Mouse (Mus musculus): ENCODE results near the gene Gm29609. TPM values are rescaled to one million over a fixed set of nuclear protein-coding genes. Genes with fewer than 3 reads are reported as not detected.

The Gm29609 gene
- total and polyA plus RNA-seq, 3 experiments, result 0.57 to 2.7 (median 1.2) TPM

- Histone ChIP-seq H3K9ac (ENCODE audit: insufficient read depth, low read depth) (no peak overlapping the region), H3K79me2 (replicated peaks; ENCODE audit: control insufficient read depth, extremely low read depth, insufficient read depth, poor library complexity, severe bottlenecking) (no peaks in the 10 kb centered on the region), H3K9me3 (replicated peaks; ENCODE audit: low read length) (no peaks in the 10 kb centered on the region), H3K4me2 (ENCODE audit: insufficient read depth, low read depth, poor library complexity, severe bottlenecking) (no peak overlapping the region), H3K27ac (ENCODE audit: insufficient read depth, low read depth) (no peak overlapping the region), H3K4me3 (replicated peaks in 1 of 3; ENCODE audit: low read depth in 2 of 3, low read length in 2 of 3, poor library complexity in 1 of 3) (no peak overlapping the region), H3K27me3 (replicated peaks) (no peaks in the 10 kb centered on the region), H3K4me1 (ENCODE audit: control insufficient read depth in 1 of 2, insufficient read depth in 2 of 2) (no peaks in the 10 kb centered on the region), H3K36me3 (replicated peaks in 1 of 2; ENCODE audit: control insufficient read depth in 1 of 2, insufficient read depth in 1 of 2, low read length in 1 of 2) (no peaks in the 10 kb centered on the region)
- in situ Hi-C loops (cut with MboI; ENCODE audit: low pct_ligation_motif_present, low pct_unique_long_range_greater_than_20kb, low sequenced_read_pairs) (no loop called here), dilution Hi-C loops (cut with MboI; ENCODE audit: extremely low pct_ligation_motif_present, extremely low pct_unique_long_range_greater_than_20kb, low sequenced_read_pairs) (no loop called here)
- TF ChIP-seq NRF1 (IDR thresholded peaks at IDR 0.05; ENCODE audit: low read depth, low read length) (no peak), ZKSCAN1 (IDR thresholded peaks at IDR 0.05; ENCODE audit: borderline replicate concordance, low read depth, low read length) (no peak), IRF4 (IDR thresholded peaks at IDR 0.05; ENCODE audit: low read depth, low read length) (no peak), BHLHE40 (IDR thresholded peaks at IDR 0.05; ENCODE audit: low read depth, low read length) (no peak), MEF2A (IDR thresholded peaks at IDR 0.05; ENCODE audit: borderline replicate concordance, low read depth, low read length) (no peak), RCOR1 (conservative IDR thresholded peaks at IDR 0.05; ENCODE audit: low read depth, low read length) (no peak), ZC3H11A (IDR thresholded peaks at IDR 0.05; ENCODE audit: low read depth, low read length) (no peak)
- DNase-seq (ENCODE audit: extremely low read depth), result no peak
Measured at GRCm38 (mm10) chr5:31226641-31227040, 46.9 kb upstream of the Gm29609 start.

GRCm38 (mm10) chr5:31222696-31223095 lies 43.0 kb upstream of the Gm29609 start:
- Histone ChIP-seq H3K36me3 (replicated peaks in 1 of 2; ENCODE audit: control insufficient read depth in 1 of 2, insufficient read depth in 1 of 2, low read length in 1 of 2) (no peaks in the 10 kb centered on the region), H3K9me3 (replicated peaks; ENCODE audit: low read length) (no peaks in the 10 kb centered on the region), H3K9ac (ENCODE audit: insufficient read depth, low read depth) (no peak overlapping the region), H3K4me2 (ENCODE audit: insufficient read depth, low read depth, poor library complexity, severe bottlenecking) (no peak overlapping the region), H3K27ac (ENCODE audit: insufficient read depth, low read depth) (no peak overlapping the region), H3K79me2 (replicated peaks; ENCODE audit: control insufficient read depth, extremely low read depth, insufficient read depth, poor library complexity, severe bottlenecking) (peaks cover 24% of the 10 kb centered on the region), H3K4me1 (ENCODE audit: control insufficient read depth in 1 of 2, insufficient read depth in 2 of 2) (peaks cover 0 to 7% of the 10 kb centered on the region in 2 experiments; a peak in 2 of 4 replicates), H3K4me3 (replicated peaks in 1 of 3; ENCODE audit: low read depth in 2 of 3, low read length in 2 of 3, poor library complexity in 1 of 3) (no peak overlapping the region), H3K27me3 (replicated peaks) (no peaks in the 10 kb centered on the region)
- in situ Hi-C loops (cut with MboI; ENCODE audit: low pct_ligation_motif_present, low pct_unique_long_range_greater_than_20kb, low sequenced_read_pairs) (no loop called here), dilution Hi-C loops (cut with MboI; ENCODE audit: extremely low pct_ligation_motif_present, extremely low pct_unique_long_range_greater_than_20kb, low sequenced_read_pairs) (no loop called here)
- TF ChIP-seq JUND (conservative IDR thresholded peaks at IDR 0.05; ENCODE audit: low read depth, low read length), result no peak
- TF ChIP-seq E2F4 (IDR thresholded peaks at IDR 0.05; ENCODE audit: insufficient replicate concordance, low read depth, low read length), result no peak
- DNase-seq (ENCODE audit: extremely low read depth), result no peak

- peaks cover 0 to 13% of the 10 kb centered on the region in 2 experiments; a peak in 2 of 4 replicates for H3K4me1 ChIP-seq (ENCODE audit: control insufficient read depth in 1 of 2, insufficient read depth in 2 of 2)
- no peaks in the 10 kb centered on the region for H3K27me3 ChIP-seq (replicated peaks)
- H3K36me3 ChIP-seq (replicated peaks in 1 of 2; ENCODE audit: control insufficient read depth in 1 of 2, insufficient read depth in 1 of 2, low read length in 1 of 2), result peaks cover 0 to 4% of the 10 kb centered on the region in 2 experiments
- peak overlapping the region; percentile 64 to 93 (median 93) for H3K4me3 ChIP-seq (replicated peaks in 1 of 3; ENCODE audit: low read depth in 2 of 3, low read length in 2 of 3, poor library complexity in 1 of 3)
- dilution Hi-C loops (cut with MboI; ENCODE audit: extremely low pct_ligation_motif_present, extremely low pct_unique_long_range_greater_than_20kb, low sequenced_read_pairs), result no loop called here
- in situ Hi-C loops (cut with MboI; ENCODE audit: low pct_ligation_motif_present, low pct_unique_long_range_greater_than_20kb, low sequenced_read_pairs), result no loop called here
- peak overlapping the region; percentile 26 for H3K27ac ChIP-seq (ENCODE audit: insufficient read depth, low read depth)
- H3K9me3 ChIP-seq (replicated peaks; ENCODE audit: low read length), result no peaks in the 10 kb centered on the region
- peak overlapping the region; percentile 24 for H3K4me2 ChIP-seq (ENCODE audit: insufficient read depth, low read depth, poor library complexity, severe bottlenecking)
- H3K79me2 ChIP-seq (replicated peaks; ENCODE audit: control insufficient read depth, extremely low read depth, insufficient read depth, poor library complexity, severe bottlenecking), result peaks cover 36% of the 10 kb centered on the region
- peak; percentile 85 for DNase-seq (ENCODE audit: extremely low read depth)
- peak overlapping the region; percentile 87 for H3K9ac ChIP-seq (ENCODE audit: insufficient read depth, low read depth)
- no peak for TF ChIP-seq UBTF (IDR thresholded peaks at IDR 0.05; ENCODE audit: low read depth, low read length)
- TF ChIP-seq ZNF384 (IDR thresholded peaks at IDR 0.05; ENCODE audit: low read depth, low read length), result peak; percentile 58
- no peak for TF ChIP-seq JUND (conservative IDR thresholded peaks at IDR 0.05; ENCODE audit: low read depth, low read length)
- TF ChIP-seq CTCF (conservative IDR thresholded peaks at IDR 0.05 in 1 of 2, IDR thresholded peaks at IDR 0.05 in 1 of 2; ENCODE audit: low read depth in 2 of 2, low read length in 2 of 2), result peak in 1 of 2 experiments; percentile 82; a peak in 2 of 4 replicates
- peak; percentile 78 for TF ChIP-seq CHD1 (IDR thresholded peaks at IDR 0.05; ENCODE audit: low read depth, low read length)
- TF ChIP-seq SMC3 (IDR thresholded peaks at IDR 0.05; ENCODE audit: low read depth, low read length), result peak; percentile 50
- no peak for TF ChIP-seq CHD2 (IDR thresholded peaks at IDR 0.05; ENCODE audit: low read length)
- no peak for TF ChIP-seq RCOR1 (conservative IDR thresholded peaks at IDR 0.05; ENCODE audit: low read depth, low read length)
- TF ChIP-seq ZKSCAN1 (IDR thresholded peaks at IDR 0.05; ENCODE audit: borderline replicate concordance, low read depth, low read length), result no peak
- no peak for TF ChIP-seq MAFK (IDR thresholded peaks at IDR 0.05; ENCODE audit: insufficient replicate concordance, low read length)
- peak; percentile 85 for TF ChIP-seq MYC (IDR thresholded peaks at IDR 0.05; ENCODE audit: low read depth, low read length)
- no peak; the same call in 1 of the 2 replicates for TF ChIP-seq POLR2AphosphoS2 (IDR thresholded peaks at IDR 0.05; ENCODE audit: low read depth, low read length)
- TF ChIP-seq MEF2A (IDR thresholded peaks at IDR 0.05; ENCODE audit: borderline replicate concordance, low read depth, low read length), result no peak
- TF ChIP-seq TBP (conservative IDR thresholded peaks at IDR 0.05; ENCODE audit: low read depth, low read length), result no peak
- TF ChIP-seq JUN (IDR thresholded peaks at IDR 0.05; ENCODE audit: insufficient read depth, low read depth, low read length), result no peak
- no peak for TF ChIP-seq USF2 (conservative IDR thresholded peaks at IDR 0.05; ENCODE audit: low read depth, low read length)
- TF ChIP-seq POLR2A (IDR thresholded peaks at IDR 0.05; ENCODE audit: low read depth, low read length), result no peak
- TF ChIP-seq USF1 (IDR thresholded peaks at IDR 0.05; ENCODE audit: low read depth, low read length), result no peak
- 0 out of 2 replicates have a peak, but pooled peaks have one; percentile 55 for TF ChIP-seq ZMIZ1 (IDR thresholded peaks at IDR 0.05; ENCODE audit: low read depth, low read length)
Measured at GRCm38 (mm10) chr5:31221304-31221945, 41.7 kb upstream of the Gm29609 start.
